Mouse (Mus musculus): ENCODE measurements around the gene Fcor. TPM values are rescaled to one million over a fixed set of nuclear protein-coding genes. Genes with fewer than 3 reads are reported as not detected.

Fcor gene
- polyA plus RNA-seq, 1 experiment from 2014 or later, result 2.1 TPM

- DNase-seq (ENCODE audit: low spot score), result no peak
These were observed 50.0 kb downstream of the Fcor start for GRCm38 (mm10) chr8:3622119-3622518.

GRCm38 (mm10) chr8:3621199-3621970 is 50.8 kb downstream of the Fcor start, which contains the start of the genes Xab2 and Pet100:
TSS of gene Xab2 (minus strand) at chr8:3621316.
TSS of gene Pet100 (plus strand) at chr8:3621548.
- DNase-seq (ENCODE audit: low spot score), result peak; percentile 98

Other genes with a start within 250 kb of the Fcor start
- gene Pex11g, start 204.7 kb downstream of the Fcor start, polyA plus RNA-seq (2015; fragmentation: Nextera tagmentation; extraction: Ambion mirVana), result 2.6 and 3.0 TPM in 2 replicates
- gene Tex45, start 201.5 kb downstream of the Fcor start, polyA plus RNA-seq (2015; fragmentation: Nextera tagmentation; extraction: Ambion mirVana), result 0.10 TPM in 1 of 2 replicates, not detected in the other
- 21.4 and 23.0 TPM in 2 replicates for gene Zfp358, start 179.2 kb downstream of the Fcor start, polyA plus RNA-seq (2015; fragmentation: Nextera tagmentation; extraction: Ambion mirVana)
- 28.4 and 32.3 TPM in 2 replicates for gene Mcoln1, start 171.9 kb downstream of the Fcor start, polyA plus RNA-seq (2015; fragmentation: Nextera tagmentation; extraction: Ambion mirVana)
- 10.4 and 12.9 TPM in 2 replicates for gene Pnpla6, start 157.0 kb downstream of the Fcor start, polyA plus RNA-seq (2015; fragmentation: Nextera tagmentation; extraction: Ambion mirVana)
- gene C330021F23Rik, start 104.4 kb downstream of the Fcor start, polyA plus RNA-seq (2015; fragmentation: Nextera tagmentation; extraction: Ambion mirVana), result 0.19 TPM in 1 of 2 replicates, not detected in the other
- 0.81 and 1.1 TPM in 2 replicates for gene Camsap3, start 85.1 kb downstream of the Fcor start, polyA plus RNA-seq (2015; fragmentation: Nextera tagmentation; extraction: Ambion mirVana)
- 62.2 and 64.3 TPM in 2 replicates for gene Xab2, start 51.0 kb downstream of the Fcor start, polyA plus RNA-seq (2015; fragmentation: Nextera tagmentation; extraction: Ambion mirVana)
- 182 and 202 TPM in 2 replicates for gene Pet100, start 50.8 kb downstream of the Fcor start, polyA plus RNA-seq (2015; fragmentation: Nextera tagmentation; extraction: Ambion mirVana)
- gene Pcp2, start 46.8 kb downstream of the Fcor start, polyA plus RNA-seq (2015; fragmentation: Nextera tagmentation; extraction: Ambion mirVana), result 0.31 and 0.42 TPM in 2 replicates
- 114 and 120 TPM in 2 replicates for gene Stxbp2, start 41.4 kb downstream of the Fcor start, polyA plus RNA-seq (2015; fragmentation: Nextera tagmentation; extraction: Ambion mirVana)
- 1.0 and 1.5 TPM in 2 replicates for gene Retn, start 16.6 kb downstream of the Fcor start, polyA plus RNA-seq (2015; fragmentation: Nextera tagmentation; extraction: Ambion mirVana)
- 0.78 and 0.88 TPM in 2 replicates for gene Mcemp1, start 6.6 kb downstream of the Fcor start, polyA plus RNA-seq (2015; fragmentation: Nextera tagmentation; extraction: Ambion mirVana)
- 39.7 and 41.7 TPM in 2 replicates for gene Trappc5, start 3.9 kb upstream of the Fcor start, polyA plus RNA-seq (2015; fragmentation: Nextera tagmentation; extraction: Ambion mirVana)
- 0.31 and 0.37 TPM in 2 replicates for gene Fcer2a, start 21.8 kb upstream of the Fcor start, polyA plus RNA-seq (2015; fragmentation: Nextera tagmentation; extraction: Ambion mirVana)
- gene Clec4g, start 48.3 kb upstream of the Fcor start, polyA plus RNA-seq (2015; fragmentation: Nextera tagmentation; extraction: Ambion mirVana), result 0.10 and 0.18 TPM in 2 replicates
- 1.1 and 1.3 TPM in 2 replicates for gene Cd209a, start 76.6 kb upstream of the Fcor start, polyA plus RNA-seq (2015; fragmentation: Nextera tagmentation; extraction: Ambion mirVana)
- gene Cd209e, start 181.9 kb upstream of the Fcor start, polyA plus RNA-seq (2015; fragmentation: Nextera tagmentation; extraction: Ambion mirVana), result 0.22 and 0.29 TPM in 2 replicates
- 0.46 TPM in 2 replicates for gene Cd209d, start 206.2 kb upstream of the Fcor start, polyA plus RNA-seq (2015; fragmentation: Nextera tagmentation; extraction: Ambion mirVana)